Mouse (Mus musculus): ENCODE data around the gene Fzr1. TPM values are rescaled to one million over a fixed set of nuclear protein-coding genes. Genes with fewer than 3 reads are reported as not detected.

Fzr1 gene
- polyA plus RNA-seq, 1 experiment from 2014 or later: 132 TPM

- peaks cover 27% of the 10 kb centered on the region for H3K4me1 ChIP-seq (replicated peaks; ENCODE audit: control insufficient read depth, insufficient read depth, low read length)
- ATAC-seq (replicated peaks; ENCODE audit: low FRiP score) (no peak), DNase-seq (ENCODE audit: low spot score) (no peak)
- WGBS: 48% methylated on average over 22 of the region's 22 CpGs
- 0 out of 2 replicates have a peak overlapping the region, but pooled peaks have one; percentile 16 for H3K9ac ChIP-seq (ENCODE audit: low read length)
- H3K27me3 ChIP-seq (ENCODE audit: control insufficient read depth, insufficient read depth, low read length): peaks cover 9% of the 10 kb centered on the region
- 0 out of 2 replicates have a peak overlapping the region, but pooled peaks have one; percentile 50 for H3K27ac ChIP-seq (ENCODE audit: low read depth, low read length)
- H3K4me3 ChIP-seq (ENCODE audit: low read depth, low read length): no peak overlapping the region
- H3K36me3 ChIP-seq (ENCODE audit: control insufficient read depth, insufficient read depth, low read length): no peaks in the 10 kb centered on the region; the same call in 1 of the 2 replicates
- no peaks in the 10 kb centered on the region for H3K9me3 ChIP-seq (ENCODE audit: control insufficient read depth, low read length)
- H3K4me2 ChIP-seq (ENCODE audit: low read depth, low read length, severe bottlenecking): no peak overlapping the region
Observed at GRCm38 (mm10) chr10:81400371-81401204, 22.3 kb upstream of the Fzr1 start.

GRCm38 (mm10) chr10:81399798-81400308 lies 21.5 kb upstream of the Fzr1 start:
- WGBS: 80% methylated on average over 18 of the region's 18 CpGs

GRCm38 (mm10) chr10:81399296-81399695 lies 21.0 kb upstream of the Fzr1 start:
- DNase-seq (ENCODE audit: low spot score) (no peak), ATAC-seq (replicated peaks; ENCODE audit: low FRiP score) (no peak)
- Histone ChIP-seq H3K36me3 (ENCODE audit: control insufficient read depth, insufficient read depth, low read length) (no peaks in the 10 kb centered on the region), H3K27ac (ENCODE audit: low read depth, low read length) (no peak overlapping the region), H3K9me3 (ENCODE audit: control insufficient read depth, low read length) (no peaks in the 10 kb centered on the region), H3K4me1 (replicated peaks; ENCODE audit: control insufficient read depth, insufficient read depth, low read length) (peaks cover 27% of the 10 kb centered on the region), H3K4me2 (ENCODE audit: low read depth, low read length, severe bottlenecking) (0 out of 2 replicates have a peak overlapping the region, but pooled peaks have one; percentile 5), H3K4me3 (ENCODE audit: low read depth, low read length) (no peak overlapping the region), H3K9ac (ENCODE audit: low read length) (no peak overlapping the region; the same call in 1 of the 2 replicates), H3K27me3 (ENCODE audit: control insufficient read depth, insufficient read depth, low read length) (peaks cover 3% of the 10 kb centered on the region)
- 71% methylated on average over 5 of the region's 5 CpGs for WGBS

More at GRCm38 (mm10) chr10:81399798-81400308, 21.5 kb upstream of the Fzr1 start:
- Histone ChIP-seq H3K9ac (ENCODE audit: low read length) (no peak overlapping the region), H3K9me3 (ENCODE audit: control insufficient read depth, low read length) (no peaks in the 10 kb centered on the region), H3K4me1 (replicated peaks; ENCODE audit: control insufficient read depth, insufficient read depth, low read length) (peaks cover 27% of the 10 kb centered on the region), H3K27ac (ENCODE audit: low read depth, low read length) (no peak overlapping the region), H3K4me3 (ENCODE audit: low read depth, low read length) (no peak overlapping the region), H3K36me3 (ENCODE audit: control insufficient read depth, insufficient read depth, low read length) (no peaks in the 10 kb centered on the region), H3K27me3 (ENCODE audit: control insufficient read depth, insufficient read depth, low read length) (peaks cover 8% of the 10 kb centered on the region), H3K4me2 (ENCODE audit: low read depth, low read length, severe bottlenecking) (no peak overlapping the region)
- ATAC-seq (replicated peaks; ENCODE audit: low FRiP score): no peak
- no peak for DNase-seq (ENCODE audit: low spot score)

GRCm38 (mm10) chr10:81396749-81397148 lies 18.4 kb upstream of the Fzr1 start:
- ATAC-seq (replicated peaks; ENCODE audit: low FRiP score) (no peak), DNase-seq (ENCODE audit: low spot score) (no peak)
- WGBS: 60% methylated on average over 5 of the region's 5 CpGs
- Histone ChIP-seq H3K36me3 (ENCODE audit: control insufficient read depth, insufficient read depth, low read length) (no peaks in the 10 kb centered on the region), H3K4me2 (ENCODE audit: low read depth, low read length, severe bottlenecking) (no peak overlapping the region), H3K9ac (ENCODE audit: low read length) (peak overlapping the region; percentile 17; the same call in 1 of the 2 replicates), H3K27ac (ENCODE audit: low read depth, low read length) (no peak overlapping the region), H3K9me3 (ENCODE audit: control insufficient read depth, low read length) (no peaks in the 10 kb centered on the region), H3K4me1 (replicated peaks; ENCODE audit: control insufficient read depth, insufficient read depth, low read length) (peaks cover 13% of the 10 kb centered on the region), H3K4me3 (ENCODE audit: low read depth, low read length) (no peak overlapping the region), H3K27me3 (ENCODE audit: control insufficient read depth, insufficient read depth, low read length) (no peaks in the 10 kb centered on the region; the same call in 1 of the 2 replicates)

GRCm38 (mm10) chr10:81395865-81396264 lies 17.5 kb upstream of the Fzr1 start:
- ATAC-seq (replicated peaks; ENCODE audit: low FRiP score) (no peak), DNase-seq (ENCODE audit: low spot score) (no peak)
- Histone ChIP-seq H3K27ac (ENCODE audit: low read depth, low read length) (no peak overlapping the region), H3K9me3 (ENCODE audit: control insufficient read depth, low read length) (no peaks in the 10 kb centered on the region), H3K9ac (ENCODE audit: low read length) (no peak overlapping the region), H3K36me3 (ENCODE audit: control insufficient read depth, insufficient read depth, low read length) (no peaks in the 10 kb centered on the region), H3K4me3 (ENCODE audit: low read depth, low read length) (no peak overlapping the region), H3K4me2 (ENCODE audit: low read depth, low read length, severe bottlenecking) (no peak overlapping the region), H3K27me3 (ENCODE audit: control insufficient read depth, insufficient read depth, low read length) (no peaks in the 10 kb centered on the region; the same call in 1 of the 2 replicates), H3K4me1 (replicated peaks; ENCODE audit: control insufficient read depth, insufficient read depth, low read length) (peaks cover 4% of the 10 kb centered on the region)
- 86% methylated on average over 4 of the region's 4 CpGs for WGBS

- Histone ChIP-seq H3K9me3 (ENCODE audit: control insufficient read depth, low read length) (no peaks in the 10 kb centered on the region), H3K4me3 (ENCODE audit: low read depth, low read length) (no peak overlapping the region), H3K4me2 (ENCODE audit: low read depth, low read length, severe bottlenecking) (no peak overlapping the region), H3K9ac (ENCODE audit: low read length) (no peak overlapping the region), H3K4me1 (replicated peaks; ENCODE audit: control insufficient read depth, insufficient read depth, low read length) (peaks cover 3% of the 10 kb centered on the region), H3K27ac (ENCODE audit: low read depth, low read length) (no peak overlapping the region), H3K27me3 (ENCODE audit: control insufficient read depth, insufficient read depth, low read length) (no peaks in the 10 kb centered on the region), H3K36me3 (ENCODE audit: control insufficient read depth, insufficient read depth, low read length) (no peaks in the 10 kb centered on the region)
- 18% methylated on average over 5 of the region's 5 CpGs for WGBS
- DNase-seq (ENCODE audit: low spot score) (peak; percentile 89), ATAC-seq (replicated peaks; ENCODE audit: low FRiP score) (peak; percentile 45; the same call in 1 of the 2 replicates)
Observed at GRCm38 (mm10) chr10:81395127-81395526, 16.8 kb upstream of the Fzr1 start.

- H3K36me3 ChIP-seq (ENCODE audit: control insufficient read depth, insufficient read depth, low read length): no peaks in the 10 kb centered on the region
- H3K9me3 ChIP-seq (ENCODE audit: control insufficient read depth, low read length): no peaks in the 10 kb centered on the region
- H3K4me1 ChIP-seq (replicated peaks; ENCODE audit: control insufficient read depth, insufficient read depth, low read length): peaks cover 3% of the 10 kb centered on the region
- H3K27me3 ChIP-seq (ENCODE audit: control insufficient read depth, insufficient read depth, low read length): no peaks in the 10 kb centered on the region
- ATAC-seq (replicated peaks; ENCODE audit: low FRiP score): no peak
- H3K4me2 ChIP-seq (ENCODE audit: low read depth, low read length, severe bottlenecking): peak overlapping the region; percentile 34; the same call in 1 of the 2 replicates
- peak overlapping the region; percentile 1; the same call in 1 of the 2 replicates for H3K4me3 ChIP-seq (ENCODE audit: low read depth, low read length)
- peak overlapping the region; percentile 3; the same call in 1 of the 2 replicates for H3K9ac ChIP-seq (ENCODE audit: low read length)
- no peak for DNase-seq (ENCODE audit: low spot score)
- H3K27ac ChIP-seq (ENCODE audit: low read depth, low read length): no peak overlapping the region
- 5% methylated on average over 19 of the region's 19 CpGs for WGBS
Observed at GRCm38 (mm10) chr10:81393456-81394063, 15.2 kb upstream of the Fzr1 start.

GRCm38 (mm10) chr10:81392781-81393185 lies 14.5 kb upstream of the Fzr1 start, which contains the start of gene Smim24:
TSS of gene Smim24 (plus strand) at chr10:81393051.
- Histone ChIP-seq H3K9ac (ENCODE audit: low read length) (peak within 1 kb of the TSS; percentile 3; the same call in 1 of the 2 replicates), H3K27ac (ENCODE audit: low read depth, low read length) (no peak within 1 kb of the TSS), H3K36me3 (ENCODE audit: control insufficient read depth, insufficient read depth, low read length) (peaks cover 2% of the 10 kb centered on the region; the same call in 1 of the 2 replicates), H3K4me1 (replicated peaks; ENCODE audit: control insufficient read depth, insufficient read depth, low read length) (peaks cover 3% of the 10 kb centered on the region), H3K9me3 (ENCODE audit: control insufficient read depth, low read length) (no peaks in the 10 kb centered on the region), H3K4me3 (ENCODE audit: low read depth, low read length) (peak within 1 kb of the TSS; percentile 1; the same call in 1 of the 2 replicates), H3K4me2 (ENCODE audit: low read depth, low read length, severe bottlenecking) (peak within 1 kb of the TSS; percentile 34; the same call in 1 of the 2 replicates), H3K27me3 (ENCODE audit: control insufficient read depth, insufficient read depth, low read length) (no peaks in the 10 kb centered on the region)
- no peak for ATAC-seq (replicated peaks; ENCODE audit: low FRiP score)
- DNase-seq (ENCODE audit: low spot score): no peak
- WGBS: 71% methylated on average over 14 of the region's 14 CpGs

Measured in forebrain, embryonic 11.5 days (tissue).